Mouse (Mus musculus) ES-Bruce4 (cell line): ENCODE measurements at regions not wholly inside any gene's neighbourhood (a gene's known extent, or its start where the extent isn't known, plus 50 kb on each side); places are given as distances from the start of the nearest gene placed in this dataset.

ENCODE experiments used
- H3K27ac ChIP-seq: 2 replicates; pipeline ENCODE4 v1.5.1; 2012; ENCODE audit warnings: low read length, inconsistent platforms; ENCODE audit not compliant: insufficient read depth
- H3K27me3 ChIP-seq: 2 replicates; pipeline ENCODE4 v1.6.1; 2012; ENCODE audit warnings: mild to moderate bottlenecking, low read length, inconsistent platforms; ENCODE audit not compliant: control insufficient read depth, poor library complexity, insufficient read depth, severe bottlenecking
- H3K36me3 ChIP-seq: 2 replicates; pipeline ENCODE4 v1.6.1; 2012; ENCODE audit warnings: inconsistent platforms, mild to moderate bottlenecking, low read length, moderate library complexity; ENCODE audit not compliant: control insufficient read depth, poor library complexity, insufficient read depth, severe bottlenecking
- H3K4me1 ChIP-seq: one replicate; pipeline ENCODE4 v1.8.1; 2011; ENCODE audit warnings: low read length; ENCODE audit not compliant: control insufficient read depth, insufficient read depth
- H3K4me3 ChIP-seq: 2 replicates; pipeline ENCODE4 v1.5.1; 2011; ENCODE audit warnings: low read depth, mild to moderate bottlenecking, low read length
- H3K9ac ChIP-seq: 2 replicates; pipeline ENCODE4 v1.6.1; 2012; ENCODE audit warnings: low read depth, mild to moderate bottlenecking, inconsistent platforms; ENCODE audit not compliant: poor library complexity, severe bottlenecking
- H3K9me3 ChIP-seq: replicated peaks from 2 replicates; pipeline ENCODE4 v1.6.1; 2012; ENCODE audit warnings: mild to moderate bottlenecking, low read length, inconsistent platforms; ENCODE audit not compliant: control insufficient read depth, poor library complexity, insufficient read depth, severe bottlenecking
- CTCF ChIP-seq: IDR thresholded peaks from one replicate; pipeline ENCODE4 v1.8.1; 2011; ENCODE audit warnings: low read depth, low read length
- EP300 ChIP-seq: IDR thresholded peaks from 2 replicates; pipeline ENCODE4 v1.6.1; 2011; ENCODE audit warnings: low read depth, low read length; ENCODE audit not compliant: insufficient read depth
- POLR2A ChIP-seq: IDR thresholded peaks from one replicate; pipeline ENCODE4 v1.8.1; 2011; ENCODE audit warnings: low read length; ENCODE audit not compliant: insufficient read depth

GRCm38 (mm10) chr14:62192814-62193213 is 99.6 kb upstream of the Rnaseh2b start:
- Histone ChIP-seq H3K9ac (no peak overlapping the region), H3K4me1 (no peaks in the 10 kb centered on the region), H3K27ac (no peak overlapping the region), H3K9me3 (no peaks in the 10 kb centered on the region), H3K4me3 (no peak overlapping the region), H3K27me3 (no peaks in the 10 kb centered on the region), H3K36me3 (no peaks in the 10 kb centered on the region)
- TF ChIP-seq CTCF: no peak
- no peak for TF ChIP-seq POLR2A
- TF ChIP-seq EP300: no peak

- Histone ChIP-seq H3K4me3 (no peak overlapping the region), H3K27me3 (no peaks in the 10 kb centered on the region), H3K36me3 (no peaks in the 10 kb centered on the region), H3K27ac (no peak overlapping the region), H3K9me3 (no peaks in the 10 kb centered on the region), H3K9ac (no peak overlapping the region), H3K4me1 (no peaks in the 10 kb centered on the region)
- no peak for TF ChIP-seq CTCF
- TF ChIP-seq POLR2A: no peak
- no peak for TF ChIP-seq EP300
Measured at GRCm38 (mm10) chr14:62193371-62193770, 99.0 kb upstream of the Rnaseh2b start.

- H3K27me3 ChIP-seq: no peaks in the 10 kb centered on the region
- H3K9me3 ChIP-seq: no peaks in the 10 kb centered on the region
- no peak overlapping the region for H3K9ac ChIP-seq
- TF ChIP-seq EP300 (no peak), CTCF (no peak), POLR2A (no peak)
- H3K4me3 ChIP-seq: no peak overlapping the region
- H3K36me3 ChIP-seq: no peaks in the 10 kb centered on the region
- H3K27ac ChIP-seq: no peak overlapping the region
- no peaks in the 10 kb centered on the region for H3K4me1 ChIP-seq
Measured at GRCm38 (mm10) chr14:62196776-62197175, 95.6 kb upstream of the Rnaseh2b start.

GRCm38 (mm10) chr14:62198476-62199190 is 93.8 kb upstream of the Rnaseh2b start:
- no peak for TF ChIP-seq CTCF
- no peak for TF ChIP-seq EP300
- no peak for TF ChIP-seq POLR2A
- no peaks in the 10 kb centered on the region for H3K4me1 ChIP-seq
- H3K27ac ChIP-seq: no peak overlapping the region
- no peaks in the 10 kb centered on the region for H3K27me3 ChIP-seq
- no peaks in the 10 kb centered on the region for H3K9me3 ChIP-seq
- H3K4me3 ChIP-seq: no peak overlapping the region
- no peaks in the 10 kb centered on the region for H3K36me3 ChIP-seq
- no peak overlapping the region for H3K9ac ChIP-seq

- no peak overlapping the region for H3K27ac ChIP-seq
- H3K4me3 ChIP-seq: no peak overlapping the region
- H3K4me1 ChIP-seq: no peaks in the 10 kb centered on the region
- no peaks in the 10 kb centered on the region; the same call in 1 of the 2 replicates for H3K9me3 ChIP-seq
- H3K9ac ChIP-seq: no peak overlapping the region
- no peak for TF ChIP-seq POLR2A
- TF ChIP-seq EP300: no peak
- no peak for TF ChIP-seq CTCF
- H3K27me3 ChIP-seq: no peaks in the 10 kb centered on the region
- H3K36me3 ChIP-seq: no peaks in the 10 kb centered on the region
Measured at GRCm38 (mm10) chr14:62215071-62215470, 77.3 kb upstream of the Rnaseh2b start.

- Histone ChIP-seq H3K9ac (no peak overlapping the region), H3K9me3 (no peaks in the 10 kb centered on the region; the same call in 1 of the 2 replicates), H3K27ac (no peak overlapping the region), H3K36me3 (no peaks in the 10 kb centered on the region), H3K27me3 (no peaks in the 10 kb centered on the region), H3K4me3 (no peak overlapping the region), H3K4me1 (no peaks in the 10 kb centered on the region)
- TF ChIP-seq POLR2A: no peak
- no peak for TF ChIP-seq EP300
- no peak for TF ChIP-seq CTCF
Measured at GRCm38 (mm10) chr14:62216995-62217394, 75.4 kb upstream of the Rnaseh2b start.
